Mouse (Mus musculus) liver, embryonic 18 days (tissue): ENCODE data around the gene Klk9. TPM values are rescaled to one million over a fixed set of nuclear protein-coding genes. Genes with fewer than 3 reads are reported as not detected.

Experiments used
- polyA plus RNA-seq: library from polyadenylated mRNA; depleted of rRNA; stranded (reverse); fragments of >200 nt; gene quantifications from 2 replicates; pipeline ENCODE4 v1.2.3, GENCODE M21; 2012; rRNA removed

Klk9 gene
- polyA plus RNA-seq = not detected in 2 replicates

GRCm38 (mm10) chr7:43791591-43791990 is at the start of gene Klk9:
Gene Klk9 (plus strand): TSS chr7:43791891.

DNA sequence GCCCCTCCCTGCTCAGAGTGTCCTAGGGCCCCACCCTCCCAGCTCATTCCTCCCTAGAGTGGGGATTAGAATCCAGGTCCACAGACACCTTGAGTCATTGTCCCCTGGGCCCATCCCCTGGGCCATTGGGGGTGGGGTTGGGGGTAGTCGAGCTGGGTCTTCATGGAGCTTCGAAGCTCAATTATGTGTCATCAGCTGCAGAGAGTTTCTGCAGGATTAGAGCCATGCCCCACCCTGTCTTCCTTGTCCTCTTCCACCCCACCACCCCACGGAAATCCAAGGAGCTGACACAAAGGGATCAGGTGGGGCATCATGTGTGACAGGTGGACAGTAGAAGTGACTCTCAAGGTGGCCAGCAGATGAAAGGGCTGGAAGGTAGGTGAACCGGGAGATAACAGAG is 23.1 kb upstream of the Klk9 start, which contains the start of gene Klk12:
TSS of gene Klk12 (plus strand) at position 301 of the 400 bp plus-strand sequence.

DNA sequence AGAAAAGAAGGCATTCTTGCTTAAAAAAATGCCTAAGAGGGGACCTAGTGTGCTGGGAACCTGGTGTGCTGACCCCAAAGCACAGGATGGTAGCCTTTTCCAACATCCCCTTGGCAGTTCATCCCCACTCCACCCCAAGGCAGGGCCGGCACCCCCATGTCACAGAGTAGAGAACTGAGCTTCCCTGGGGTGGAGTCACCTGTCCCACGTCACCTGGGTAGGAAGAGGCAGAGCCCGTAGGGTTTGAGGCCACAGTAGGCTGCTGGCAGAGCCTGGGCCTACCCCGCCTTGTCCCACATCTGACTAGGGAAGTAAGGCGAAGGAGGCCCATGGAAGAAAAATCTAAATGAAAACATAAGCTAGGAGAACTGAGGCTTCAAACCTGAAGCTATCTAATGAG is 17.3 kb upstream of the Klk9 start, which contains the start of gene Klk11:
TSS of gene Klk11 (plus strand) at position 241 of the 400 bp plus-strand sequence.

GRCm38 (mm10) chr7:43780746-43781145 is 10.9 kb upstream of the Klk9 start, which contains the start of gene Klk10:
Gene Klk10 (plus strand): TSS chr7:43781035.

DNA sequence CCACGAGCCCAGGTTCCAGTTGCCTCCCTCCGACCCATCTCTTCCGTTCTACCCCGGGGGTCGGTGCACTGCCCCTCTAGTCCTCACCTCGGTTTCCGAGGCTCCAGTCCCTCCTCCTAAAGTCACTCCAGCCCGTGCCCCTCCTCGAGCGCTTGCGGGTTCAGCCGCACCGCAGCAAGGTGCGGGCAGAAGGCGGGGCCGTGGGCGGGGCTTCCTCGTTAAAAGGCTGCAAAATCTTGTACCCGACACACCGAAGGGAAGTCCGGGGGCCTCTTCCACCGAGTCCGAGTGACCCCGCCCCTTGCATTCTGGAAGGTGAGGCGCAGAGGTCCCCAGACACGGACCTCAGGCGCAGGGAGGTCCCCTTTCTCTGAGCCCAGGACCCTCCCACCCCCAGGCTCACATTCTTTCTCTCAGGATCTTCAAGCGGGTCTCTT is 5.7 kb downstream of the Klk9 start, which contains the start of gene Klk8:
TSS of gene Klk8 (plus strand) at position 245 of the 437 bp plus-strand sequence.

DNA sequence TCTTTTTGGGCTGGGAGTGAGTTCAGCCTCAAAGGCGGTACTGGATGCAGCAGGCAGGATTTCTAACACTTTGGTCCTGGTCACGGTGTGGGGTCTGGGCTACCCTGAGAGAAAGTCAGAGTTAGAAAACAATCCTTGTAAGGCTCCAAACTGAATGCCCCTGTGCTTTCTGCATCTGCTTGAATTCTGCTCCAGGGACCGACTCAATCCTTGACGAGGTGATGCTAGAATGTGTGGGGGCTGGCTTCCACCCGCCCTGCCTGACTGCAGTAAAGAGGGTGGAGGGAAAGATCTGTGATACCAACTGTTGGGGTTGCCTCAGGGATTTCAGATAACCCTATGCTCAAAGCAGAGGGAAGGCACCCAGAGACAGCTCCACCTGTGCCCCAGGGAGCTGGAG is 19.3 kb downstream of the Klk9 start, which contains the start of gene Klk7:
TSS of gene Klk7 (plus strand) at position 301 of the 400 bp plus-strand sequence.

DNA sequence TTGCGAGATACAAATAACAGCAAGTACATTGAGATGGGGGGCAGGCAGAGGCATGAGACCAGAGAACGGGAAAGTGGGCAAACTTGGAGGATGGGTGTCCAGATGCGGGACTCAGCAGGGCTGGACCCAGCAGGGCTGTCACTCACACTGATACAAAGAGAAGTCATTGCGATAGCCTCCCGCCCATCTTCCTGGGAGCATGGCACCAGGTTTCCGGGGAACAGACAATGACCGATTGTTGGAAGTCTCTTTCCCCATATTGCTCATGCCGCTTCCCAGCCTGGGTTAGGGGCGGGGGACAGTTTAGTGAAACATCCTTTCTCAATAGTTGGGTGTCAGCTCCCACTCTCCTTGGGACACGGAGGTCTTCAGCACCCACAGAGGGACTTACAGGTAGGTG is 32.5 kb downstream of the Klk9 start, which contains the start of gene Klk6:
TSS of gene Klk6 (plus strand) at position 301 of the 400 bp plus-strand sequence.

DNA sequence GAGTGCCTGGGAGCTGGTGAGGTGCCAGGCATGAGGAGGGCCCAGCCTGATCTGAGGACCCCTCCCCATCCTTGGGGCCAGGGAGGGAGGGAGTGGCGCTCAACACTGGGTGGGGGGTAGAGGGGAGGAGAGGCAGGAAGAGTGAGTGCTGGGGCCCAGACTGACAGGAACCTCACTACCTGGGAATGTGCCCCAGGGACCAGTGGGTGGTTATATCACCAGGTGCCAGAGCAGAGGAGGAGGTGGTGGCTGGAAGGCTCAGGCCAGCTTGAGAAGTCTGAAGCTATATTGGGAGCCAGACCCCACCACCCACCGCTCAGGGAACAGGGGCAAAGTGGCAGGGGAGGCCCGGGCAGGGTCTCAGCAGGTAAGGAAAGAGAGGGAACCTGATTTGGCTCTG is 50.0 kb downstream of the Klk9 start, which contains the start of gene Klk5:
TSS of gene Klk5 (plus strand) at position 271 of the 400 bp plus-strand sequence.

Other genes starting within 250 kb of the Klk9 start
- 9.2 and 11.9 TPM in 2 replicates for gene Cd33, start 247.5 kb upstream of the Klk9 start, polyA plus RNA-seq
- gene Zfp658, start 229.6 kb upstream of the Klk9 start, polyA plus RNA-seq = 0.45 and 0.46 TPM in 2 replicates
- gene Zfp719, start 212.3 kb upstream of the Klk9 start, polyA plus RNA-seq = 1.0 and 1.1 TPM in 2 replicates
- gene Zfp819, start 184.7 kb upstream of the Klk9 start, polyA plus RNA-seq = 0.02 TPM in 1 of 2 replicates, not detected in the other
- 0.02 TPM in 1 of 2 replicates, not detected in the other for gene Ceacam18, start 157.2 kb upstream of the Klk9 start, polyA plus RNA-seq
- gene Siglece, start 131.7 kb upstream of the Klk9 start, polyA plus RNA-seq = 5.9 and 8.5 TPM in 2 replicates
- 2.6 and 2.8 TPM in 2 replicates for gene Ctu1, start 119.9 kb upstream of the Klk9 start, polyA plus RNA-seq
- gene Klk14, start 101.5 kb upstream of the Klk9 start, polyA plus RNA-seq = 0.02 TPM in 1 of 2 replicates, not detected in the other
- not detected in 2 replicates for gene Klk13, start 79.3 kb upstream of the Klk9 start, polyA plus RNA-seq
- not detected in 2 replicates for gene Klk12, start 23.0 kb upstream of the Klk9 start, polyA plus RNA-seq
- gene Klk11, start 17.3 kb upstream of the Klk9 start, polyA plus RNA-seq = not detected in 2 replicates
- gene Klk10, start 10.9 kb upstream of the Klk9 start, polyA plus RNA-seq = 0.02 and 0.07 TPM in 2 replicates
- 3.3 and 3.8 TPM in 2 replicates for gene Klk8, start 5.7 kb downstream of the Klk9 start, polyA plus RNA-seq
- gene Klk7, start 19.4 kb downstream of the Klk9 start, polyA plus RNA-seq = not detected in 2 replicates
- not detected in 2 replicates for gene Klk6, start 32.6 kb downstream of the Klk9 start, polyA plus RNA-seq
- not detected in 2 replicates for gene Klk5, start 50.1 kb downstream of the Klk9 start, polyA plus RNA-seq
- not detected in 2 replicates for gene Klk4, start 89.3 kb downstream of the Klk9 start, polyA plus RNA-seq
- not detected in 2 replicates for gene Klk15, start 141.8 kb downstream of the Klk9 start, polyA plus RNA-seq
- gene Klk1b8, start 158.8 kb downstream of the Klk9 start, polyA plus RNA-seq = not detected in 2 replicates
- gene Klk1b1, start 174.9 kb downstream of the Klk9 start, polyA plus RNA-seq = not detected in 2 replicates
- gene Klk1b9, start 184.2 kb downstream of the Klk9 start, polyA plus RNA-seq = not detected in 2 replicates
- gene Klk1b11, start 204.0 kb downstream of the Klk9 start, polyA plus RNA-seq = not detected in 2 replicates
- gene Klk1b26, start 220.3 kb downstream of the Klk9 start, polyA plus RNA-seq = not detected in 2 replicates